Mouse (Mus musculus) monocyte, adult 2 months (primary cell): ENCODE measurements around the gene Cep164.
A peak's percentile ranks its signal among the peaks of the same experiment; 100 is the strongest.
"Not testable (repeated sequence)": the region's sequence is repeated elsewhere in the genome, so short reads cannot be mapped to it uniquely, and the experiment has no call there.

Experiments
- DNase-seq, 2 experiments: peaks; one replicate each; pipeline ENCODE4 v3.0.0; 2022; ENCODE audit warnings: low spot score in 2 of 2, low read depth in 1 of 2

The Cep164 gene

DNA sequence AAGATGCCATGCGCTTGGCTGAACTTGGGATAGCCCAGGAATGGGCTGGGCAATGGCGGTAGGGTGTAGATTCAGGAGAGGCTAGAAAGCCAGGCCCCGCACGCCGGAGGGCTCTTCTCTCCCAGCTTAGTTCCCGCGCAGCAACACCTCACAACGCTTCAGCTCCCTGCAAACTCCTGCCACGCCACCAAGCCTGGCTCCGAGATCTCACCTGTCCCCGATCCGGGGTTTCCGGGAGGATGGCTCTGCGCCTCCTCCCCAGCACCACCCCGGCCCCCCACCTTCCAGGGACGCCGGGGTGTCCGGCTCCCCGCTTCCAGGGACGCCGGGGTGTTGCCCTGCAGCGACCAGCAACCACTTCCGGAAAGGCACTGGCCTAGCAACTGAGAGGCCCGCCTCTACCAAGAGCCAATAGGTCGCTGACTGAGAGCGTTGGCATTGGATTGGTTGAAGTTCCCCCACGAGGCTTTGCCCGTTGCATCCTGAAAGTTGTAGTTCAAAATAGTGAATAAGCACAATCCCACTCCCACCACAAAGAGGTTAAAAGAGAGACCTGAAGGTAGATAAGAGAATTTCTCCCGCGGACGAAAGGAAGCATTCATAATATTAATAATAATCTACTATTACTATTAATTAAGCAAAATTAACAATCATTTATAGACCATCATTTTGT lies at the start of gene Cep164:
Cep164 (minus strand) TSS at position 401 of the 673 bp plus-strand sequence.
- DNase-seq = peak; percentile 69 to 73

DNA sequence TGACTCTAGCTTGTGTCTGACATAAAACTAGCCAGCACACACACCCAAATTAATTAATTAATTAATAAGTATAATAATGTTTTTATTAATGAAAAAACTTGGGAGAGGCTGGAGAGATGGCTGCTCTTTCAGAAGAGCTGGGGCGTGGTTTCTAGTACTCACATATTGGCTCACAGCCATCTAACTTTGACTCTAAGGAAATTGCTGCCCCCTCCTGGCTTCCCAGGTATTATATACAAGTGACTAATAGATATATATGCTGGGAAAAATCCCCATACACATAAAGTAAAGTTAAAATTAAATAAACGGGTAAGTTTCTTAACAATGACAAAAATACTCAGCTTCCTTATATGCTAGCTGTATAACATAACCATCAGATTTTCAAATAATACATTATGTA lies 49.4 kb upstream of the Cep164 start:
- no peak for DNase-seq

DNA sequence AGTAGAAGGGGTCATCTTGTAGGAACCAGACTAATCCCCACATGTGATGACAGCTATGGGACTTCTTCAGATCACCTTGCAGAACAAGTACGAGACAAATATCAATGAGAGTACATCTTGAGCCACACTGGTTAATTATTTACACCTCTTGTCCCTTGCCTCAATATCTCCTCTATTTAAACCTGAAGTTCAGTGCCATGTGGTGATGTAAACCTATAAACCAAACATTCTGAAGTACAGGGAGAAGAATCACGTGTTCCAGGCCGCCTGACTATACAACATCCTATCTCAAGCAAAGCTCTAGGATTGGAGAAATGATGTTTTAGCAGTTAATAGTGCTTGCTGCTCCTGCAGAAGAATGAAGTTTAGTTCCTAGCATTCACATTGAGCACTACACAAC lies 41.8 kb upstream of the Cep164 start:
- no peak for DNase-seq

DNA sequence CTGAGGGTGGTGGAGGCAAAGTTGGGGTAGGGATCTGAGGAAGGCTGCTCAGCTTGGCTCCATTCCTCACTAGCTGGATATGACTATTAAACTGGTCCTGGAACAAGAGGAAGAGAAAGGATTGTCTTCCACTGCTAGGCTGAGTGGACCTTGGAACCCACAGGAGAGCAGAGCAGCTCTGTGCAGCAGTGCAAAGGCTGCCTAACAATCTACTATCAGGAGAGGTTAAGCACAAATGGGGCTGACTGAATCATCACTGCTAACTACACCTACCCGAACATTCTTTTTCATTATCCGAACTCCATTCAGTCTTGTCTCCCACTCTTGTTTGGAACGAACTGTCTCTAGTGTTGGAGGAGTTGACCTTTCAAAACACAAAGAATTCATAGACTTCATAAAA lies 40.7 kb upstream of the Cep164 start:
- DNase-seq = no peak

DNA sequence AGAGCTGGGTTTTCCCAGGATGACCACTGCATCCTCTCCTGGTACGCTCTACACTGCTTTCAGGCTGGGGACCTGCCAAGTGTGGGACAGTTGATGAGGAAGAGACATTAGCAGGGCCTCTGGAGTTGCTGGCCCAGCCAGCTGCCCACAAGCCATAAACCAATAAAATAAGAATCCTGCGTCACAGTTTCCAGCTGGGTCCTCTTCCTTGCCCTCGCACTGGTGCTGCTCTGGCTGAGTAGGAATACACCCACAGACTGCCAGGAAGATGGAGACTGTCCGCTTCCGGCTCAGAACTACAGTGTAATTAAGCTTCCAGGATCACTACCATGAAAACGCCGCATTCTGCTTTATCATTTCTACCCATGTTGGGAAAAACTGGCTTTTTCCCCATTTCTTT lies 33.3 kb upstream of the Cep164 start:
- no peak for DNase-seq

DNA sequence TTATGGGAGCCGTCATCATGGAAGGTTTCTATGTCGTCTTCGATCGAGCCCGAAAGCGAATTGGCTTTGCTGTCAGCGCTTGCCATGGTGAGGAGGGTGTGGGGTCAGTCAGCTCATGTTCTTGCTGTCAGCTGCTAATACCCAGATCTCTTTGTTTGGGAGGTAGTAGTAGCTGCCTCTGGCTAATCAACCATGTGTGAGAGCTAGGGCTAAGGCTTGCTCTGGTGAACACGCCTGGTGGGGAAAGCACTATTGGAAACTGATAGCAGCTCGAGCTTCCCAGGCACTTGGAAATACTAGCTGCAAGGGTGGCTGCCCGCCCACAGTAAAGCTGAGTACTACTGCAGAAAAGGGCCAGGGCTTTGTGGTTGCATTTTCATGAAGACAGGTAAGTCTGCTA lies 30.9 kb upstream of the Cep164 start:
- no peak for DNase-seq

DNA sequence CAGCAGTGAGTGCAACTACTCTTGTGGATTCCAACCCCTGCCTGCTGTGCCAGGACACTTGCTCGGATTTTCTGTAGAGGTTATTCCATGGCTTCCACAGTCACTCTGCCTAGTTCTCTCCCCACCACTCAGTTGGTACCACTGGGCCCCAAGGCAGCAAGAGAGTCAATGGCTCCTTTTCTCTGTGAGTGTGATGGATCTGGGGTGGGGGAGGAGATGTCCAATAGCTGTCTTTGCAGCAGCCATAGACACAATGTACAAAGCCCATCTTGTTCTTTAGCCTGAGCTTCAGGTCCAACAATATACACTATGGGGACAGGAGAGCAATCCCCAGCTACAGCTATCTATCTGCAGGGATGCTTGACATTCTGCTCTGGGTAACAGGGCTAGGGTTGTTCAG lies 25.6 kb upstream of the Cep164 start:
- no peak for DNase-seq

DNA sequence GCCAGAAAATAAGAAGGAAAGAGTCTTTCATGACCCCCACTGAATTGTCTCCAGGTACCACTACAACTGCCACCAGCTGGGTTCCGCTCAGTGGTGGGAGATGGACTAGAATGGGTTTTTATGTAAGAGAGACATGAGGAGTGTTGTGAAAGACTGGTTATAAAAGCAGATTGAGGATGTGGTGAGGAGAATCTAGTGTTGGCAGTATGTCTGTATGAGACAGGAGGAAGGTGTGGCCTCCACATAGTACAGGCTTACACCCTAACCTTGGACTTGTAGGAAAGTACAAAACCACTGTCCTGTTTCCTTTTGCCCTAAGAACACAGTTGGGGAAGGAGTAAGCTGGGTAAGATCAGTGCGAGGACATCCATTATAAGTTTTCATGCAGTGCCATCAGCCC lies 25.2 kb upstream of the Cep164 start:
- DNase-seq = no peak

DNA sequence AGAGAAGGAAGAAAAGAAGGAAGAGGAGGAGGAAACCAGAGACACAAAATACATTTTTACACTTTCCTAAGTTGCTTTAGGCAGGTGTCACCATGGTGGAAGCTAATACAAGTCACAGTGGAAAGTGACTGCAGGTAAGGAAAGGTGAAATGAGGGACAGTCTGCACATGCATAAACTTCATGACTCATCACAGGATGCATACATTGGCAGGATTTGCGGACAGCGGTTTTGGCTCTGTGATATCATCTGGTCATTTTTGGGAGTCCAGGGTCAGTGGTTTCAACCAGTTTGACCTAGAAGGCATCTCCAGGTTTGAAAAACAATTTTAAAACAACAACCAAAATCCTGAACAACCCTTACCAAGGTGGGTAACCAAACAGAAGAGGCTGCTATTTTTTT lies 23.3 kb upstream of the Cep164 start:
- DNase-seq = no peak

DNA sequence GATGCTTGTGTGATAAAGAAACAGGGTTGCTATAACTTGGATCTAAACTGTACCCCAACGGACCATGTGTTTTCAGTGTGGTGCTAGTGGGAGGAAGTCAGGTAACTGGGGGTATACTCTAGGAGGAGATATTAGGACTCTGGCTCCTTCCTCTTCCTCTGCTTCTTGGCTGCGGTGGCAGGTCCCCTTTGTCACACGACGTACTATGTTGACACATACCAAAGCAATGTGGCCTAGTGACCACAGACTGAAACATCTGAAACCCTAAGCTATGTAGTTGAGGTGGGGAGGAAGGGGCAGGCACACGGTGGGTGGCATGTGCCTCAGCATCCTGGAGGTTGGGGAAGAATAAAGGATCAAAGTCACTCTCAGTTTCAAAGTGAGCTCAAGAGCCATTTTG lies 22.8 kb upstream of the Cep164 start:
- DNase-seq = no peak

DNA sequence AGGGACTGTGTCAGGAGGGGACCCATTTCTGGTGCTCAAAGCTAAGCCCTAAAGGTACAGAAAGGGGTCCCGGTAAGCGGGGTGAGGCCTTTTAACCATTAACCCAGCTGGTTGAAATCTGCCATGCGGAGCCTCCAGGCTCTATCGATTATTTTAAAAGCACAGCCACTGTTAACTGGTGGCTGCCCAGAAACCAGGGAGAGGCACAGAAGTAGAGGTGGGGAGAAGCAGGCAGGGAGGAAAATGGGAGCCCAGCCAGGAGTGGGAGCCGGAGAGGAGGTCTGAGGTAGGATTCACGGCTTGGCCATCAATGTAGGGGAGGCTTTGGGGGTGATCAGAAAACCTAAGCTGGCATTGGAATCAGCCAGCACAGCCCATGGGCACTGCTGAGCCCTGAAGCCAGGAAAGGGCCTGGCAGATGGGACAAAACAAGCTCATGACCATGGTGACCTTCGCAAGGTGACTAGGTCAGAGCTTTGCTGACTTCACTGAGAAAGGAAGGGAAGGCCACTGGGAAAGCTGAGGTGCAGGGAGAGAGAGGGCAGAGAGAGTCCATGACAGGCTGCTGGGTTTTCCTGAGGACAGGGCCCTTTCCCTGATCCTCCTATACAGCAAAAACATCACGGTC lies 22.2 kb upstream of the Cep164 start:
- no peak for DNase-seq

DNA sequence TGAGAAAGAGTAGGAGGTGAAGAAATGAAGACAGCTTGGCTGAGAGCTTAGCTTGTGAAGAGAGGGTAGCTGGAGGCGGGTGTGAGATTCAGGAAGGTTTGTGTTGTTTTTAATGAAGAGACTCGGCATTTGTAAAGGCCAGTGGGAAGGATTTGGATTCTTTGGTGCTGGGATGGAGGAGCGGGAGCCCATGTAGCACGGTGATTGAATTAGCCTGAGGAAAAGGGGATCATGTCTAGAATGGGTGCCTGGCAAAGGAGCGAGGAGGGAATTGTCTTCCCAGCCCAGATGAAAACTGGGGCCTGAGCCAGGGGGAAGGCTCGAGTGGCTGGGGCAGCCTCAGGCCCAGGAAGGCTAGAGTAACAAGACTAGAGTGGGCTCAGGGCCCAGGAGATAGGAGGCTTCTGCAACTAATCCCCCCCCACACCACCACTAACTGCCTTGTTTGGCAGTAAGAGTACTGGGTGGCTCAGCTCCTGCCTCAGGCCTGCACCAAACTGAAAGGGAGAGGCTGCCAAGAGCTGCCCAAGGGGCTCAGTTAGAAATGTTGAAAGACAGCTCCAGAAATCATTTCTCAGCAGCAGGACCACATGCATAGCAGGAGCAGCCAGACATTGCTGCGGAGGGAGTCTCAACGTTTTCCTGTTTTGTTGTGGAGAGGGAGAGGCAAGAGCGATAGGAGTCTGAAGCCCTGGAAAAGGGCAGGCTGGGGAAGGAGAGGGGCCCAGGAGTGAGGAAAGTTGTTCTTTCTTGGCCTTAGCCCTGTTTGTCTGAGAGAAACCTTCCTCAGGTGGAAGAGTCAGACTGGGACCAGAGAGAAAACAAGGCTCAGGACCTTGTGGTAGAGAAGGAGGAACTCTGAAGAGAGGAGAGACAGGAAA lies 21.3 kb upstream of the Cep164 start:
- no peak for DNase-seq

DNA sequence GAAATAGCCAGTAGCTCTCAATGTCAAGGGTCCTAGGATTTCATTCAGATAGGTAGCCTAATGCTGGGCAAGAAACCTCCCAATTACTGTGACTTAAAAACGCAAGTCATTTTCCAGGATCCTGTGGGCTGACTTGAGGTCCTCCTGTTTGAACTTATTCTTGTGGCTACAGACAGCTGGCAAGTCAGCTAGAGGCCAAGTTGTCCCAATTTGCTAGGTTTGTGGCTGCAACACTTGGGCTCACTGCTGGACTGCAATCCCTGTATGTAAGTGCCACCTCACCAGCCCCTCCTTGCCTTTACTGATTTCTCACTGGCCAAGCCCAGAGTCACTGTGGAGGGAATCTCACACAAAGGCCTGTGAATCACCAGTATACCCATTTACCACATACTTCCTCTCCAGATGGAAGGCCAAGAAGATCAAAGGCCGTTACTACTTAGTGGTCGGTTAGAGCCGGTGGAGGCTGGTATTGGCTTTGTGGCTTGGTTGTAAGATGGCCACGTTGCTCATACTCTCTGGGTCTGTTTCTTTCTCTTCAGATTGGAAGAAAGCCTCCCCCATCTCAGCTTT lies 18.5 kb upstream of the Cep164 start:
- DNase-seq = no peak

DNA sequence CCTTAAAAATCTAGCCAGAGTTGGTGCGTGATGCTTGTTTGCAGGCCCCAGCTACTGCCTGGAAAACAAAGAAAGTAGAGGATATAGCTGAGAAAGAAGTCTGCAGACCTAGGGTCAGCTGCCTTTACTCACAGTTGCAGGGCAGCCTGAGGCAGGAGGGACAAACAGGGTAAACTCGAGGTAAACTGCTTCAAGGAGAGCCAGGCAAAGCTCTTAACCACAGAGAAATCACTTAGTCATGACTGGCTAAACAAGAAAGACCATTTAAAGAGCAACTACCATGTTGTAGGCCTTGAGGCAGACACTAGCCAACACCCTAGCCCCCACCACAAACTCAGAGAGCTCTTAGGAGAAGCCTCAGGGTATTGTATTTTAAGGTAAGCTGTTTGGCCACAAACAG lies 17.7 kb upstream of the Cep164 start:
- not testable (repeated sequence) for DNase-seq

DNA sequence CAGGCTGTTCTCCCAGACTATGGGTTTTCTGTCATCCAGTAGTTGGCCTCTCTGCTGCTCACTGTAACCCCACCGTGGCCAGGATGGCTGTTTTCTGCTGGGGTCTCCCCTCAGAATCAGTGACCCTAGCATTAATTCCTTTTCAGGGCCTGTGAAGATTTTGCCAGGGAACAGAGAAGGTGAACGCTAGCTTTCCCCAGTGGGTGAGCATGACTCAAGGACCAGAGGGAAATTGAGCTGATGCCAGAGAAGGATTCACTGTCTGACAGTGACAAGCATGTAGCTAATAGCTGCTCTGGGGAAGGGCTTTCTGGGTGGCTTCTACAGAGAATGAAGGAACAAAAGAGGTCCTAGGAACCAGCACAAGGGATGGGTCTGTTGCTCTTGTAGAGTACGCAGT lies 17.1 kb upstream of the Cep164 start:
- DNase-seq = no peak

DNA sequence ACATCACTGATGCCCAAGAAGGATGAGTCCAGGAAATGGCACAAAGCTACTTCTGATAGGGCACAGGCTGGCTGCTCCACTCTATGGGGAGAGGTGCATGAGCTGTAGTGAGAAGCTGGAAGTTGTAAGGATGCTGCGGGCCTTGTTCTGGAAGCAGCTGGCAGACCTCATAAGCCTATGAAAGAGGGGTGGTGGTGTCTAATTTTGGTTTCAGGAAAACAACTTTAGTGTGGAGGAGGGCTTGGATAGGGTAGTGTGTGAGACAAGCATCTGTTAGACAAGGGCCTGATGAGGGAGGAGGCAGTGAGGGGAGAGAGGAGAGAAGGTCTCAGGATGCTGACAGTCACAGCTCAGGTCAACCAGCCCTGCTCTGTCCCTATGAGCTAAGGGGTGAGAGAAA lies 15.3 kb upstream of the Cep164 start:
- DNase-seq = no peak

DNA sequence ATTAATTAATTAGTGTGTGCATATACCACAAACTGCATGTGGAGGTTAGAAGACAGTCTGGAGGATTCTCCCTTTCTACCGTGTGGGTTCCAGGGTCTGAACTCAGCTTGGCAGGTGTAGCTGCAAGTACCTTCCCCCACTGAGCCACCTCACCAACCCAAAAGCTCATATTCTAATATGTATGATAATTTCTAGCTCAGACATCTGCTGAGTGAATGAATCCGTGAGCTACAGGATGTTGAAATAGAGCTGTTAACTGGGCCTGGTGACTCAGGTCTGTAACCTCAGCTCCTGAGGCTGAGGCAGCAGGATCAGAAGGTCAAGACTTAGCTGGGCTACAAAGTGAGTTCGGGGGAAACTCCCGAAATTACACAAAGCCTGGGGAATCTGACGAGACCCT lies 14.5 kb upstream of the Cep164 start:
- no peak for DNase-seq

DNA sequence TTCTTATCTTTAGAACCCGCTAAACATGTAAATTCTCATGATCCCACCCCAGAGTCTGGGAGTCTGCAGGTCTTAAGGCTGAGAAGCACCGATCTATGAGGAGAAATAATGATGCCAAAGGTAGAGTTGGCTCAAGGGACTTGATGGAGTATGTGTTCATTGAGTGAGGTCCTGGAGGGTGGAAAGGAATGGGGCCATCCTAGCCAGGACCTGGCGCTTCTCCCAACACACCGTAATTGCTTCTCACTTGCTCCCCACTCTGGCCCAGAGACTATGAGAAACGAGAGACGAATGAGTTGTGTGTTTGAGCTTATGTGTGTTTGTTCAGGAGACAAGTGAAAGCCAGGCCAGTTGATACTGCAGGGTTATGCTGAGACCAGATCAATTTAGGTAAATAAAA lies 13.0 kb upstream of the Cep164 start:
- DNase-seq = no peak

DNA sequence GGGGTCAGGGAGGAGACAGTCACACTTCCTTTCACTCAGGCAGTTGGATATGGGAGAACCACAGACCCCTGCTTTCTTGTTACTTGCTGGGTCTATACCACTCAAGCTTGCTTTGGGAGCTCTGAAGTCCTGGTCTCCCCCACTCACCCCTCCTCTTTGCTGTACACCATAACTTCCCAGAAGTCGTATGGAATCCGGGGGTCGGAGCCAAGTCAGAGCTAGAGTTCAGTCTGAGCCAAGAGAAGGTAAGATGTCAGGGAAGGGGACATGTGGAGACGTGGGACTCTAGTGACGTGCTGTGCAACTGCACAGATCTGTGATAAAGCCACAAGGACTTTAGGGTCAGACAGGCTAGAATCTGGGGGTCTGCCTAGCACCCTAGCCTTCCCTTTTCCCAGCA lies 11.8 kb upstream of the Cep164 start:
- no peak for DNase-seq

DNA sequence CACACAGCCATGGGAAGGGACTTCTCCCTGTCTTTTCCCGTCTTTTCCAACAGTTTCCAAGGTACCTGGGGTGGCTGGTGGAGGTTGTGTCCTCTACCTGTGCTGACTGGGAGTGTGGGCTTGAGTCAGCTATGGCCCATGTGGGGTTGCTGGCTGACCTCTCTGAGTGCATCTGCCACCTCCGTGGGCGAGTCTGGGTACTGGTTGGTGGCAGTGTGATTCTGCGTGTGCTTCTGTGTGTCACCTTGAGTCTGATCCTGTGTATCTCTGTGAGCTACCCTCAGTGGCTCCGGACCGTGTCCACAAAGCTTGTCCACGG lies 11.4 kb upstream of the Cep164 start:
- DNase-seq = no peak

DNA sequence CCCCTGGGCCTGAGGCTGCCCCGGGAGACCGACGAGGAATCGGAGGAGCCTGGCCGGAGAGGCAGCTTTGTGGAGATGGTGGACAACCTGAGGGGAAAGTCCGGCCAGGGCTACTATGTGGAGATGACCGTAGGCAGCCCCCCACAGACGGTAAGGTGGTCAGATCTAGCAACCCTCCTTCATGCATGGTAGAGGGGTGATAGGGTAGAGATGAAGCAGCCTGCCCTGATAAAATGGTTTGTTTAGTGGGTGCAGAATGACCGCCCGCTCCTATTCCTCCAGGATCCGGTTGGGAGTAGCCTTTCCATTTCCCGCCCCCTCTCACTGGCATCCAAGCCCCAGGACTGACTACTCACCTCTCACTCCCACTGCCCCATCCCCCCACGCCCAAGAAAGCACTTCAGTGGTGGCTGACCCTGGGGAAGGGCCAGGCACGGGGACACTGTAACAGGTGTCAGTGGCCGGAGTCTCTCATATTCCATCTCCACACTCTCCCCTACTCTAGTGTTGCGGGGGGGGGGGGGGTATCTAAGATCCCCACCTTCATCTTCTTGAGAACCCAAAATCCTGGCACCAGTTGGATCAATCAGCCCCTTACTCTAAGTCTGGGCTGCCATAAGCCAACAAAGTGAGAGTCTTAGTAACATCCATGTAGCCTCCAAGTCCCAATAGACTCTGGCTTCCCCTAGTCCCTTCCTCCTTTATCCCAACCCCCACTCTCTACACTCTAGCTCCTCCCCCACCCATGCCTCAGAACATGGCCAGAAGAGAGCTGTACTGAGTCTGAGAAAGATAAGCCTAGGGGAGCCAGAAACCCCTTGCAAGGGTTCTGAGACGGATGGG lies 10.9 kb upstream of the Cep164 start:
- DNase-seq = no peak
